Mouse (Mus musculus): ENCODE data around the gene Slc16a10. TPM values are rescaled to one million over a fixed set of nuclear protein-coding genes. Genes with fewer than 3 reads are reported as not detected.

Gene Slc16a10
- polyA plus RNA-seq, 1 experiment from 2014 or later = 2.2 TPM

GRCm38 (mm10) chr10:40030716-40031115 lies 111.3 kb downstream of the Slc16a10 start:
- no peak overlapping the region for H3K27ac ChIP-seq (ENCODE audit: low read length)
- WGBS = 95% methylated on average over 6 of the region's 6 CpGs

GRCm38 (mm10) chr10:40029610-40030009 lies 112.4 kb downstream of the Slc16a10 start:
- peaks cover 6% of the 10 kb centered on the region for H3K4me1 ChIP-seq (replicated peaks; ENCODE audit: control insufficient read depth, insufficient read depth, low read length)
- no peaks in the 10 kb centered on the region for H3K27me3 ChIP-seq (replicated peaks; ENCODE audit: control insufficient read depth, insufficient read depth, low read length)
- no peak overlapping the region for H3K9ac ChIP-seq (replicated peaks; ENCODE audit: low read depth, low read length)
- no peak overlapping the region for H3K27ac ChIP-seq (ENCODE audit: low read length)
- WGBS = 63% methylated on average over 2 of the region's 2 CpGs
- H3K4me2 ChIP-seq (ENCODE audit: low read length) = no peak overlapping the region
- H3K9me3 ChIP-seq (ENCODE audit: control insufficient read depth, low read length) = 0 out of 2 replicates have a peak, but pooled peaks cover 3% of the 10 kb centered on the region
- H3K4me3 ChIP-seq (replicated peaks; ENCODE audit: low read length) = no peak overlapping the region
- ATAC-seq = no peak
- H3K36me3 ChIP-seq (ENCODE audit: control insufficient read depth, insufficient read depth) = no peaks in the 10 kb centered on the region

More at GRCm38 (mm10) chr10:40030716-40031115, 111.3 kb downstream of the Slc16a10 start:
- Histone ChIP-seq H3K4me2 (ENCODE audit: low read length) (no peak overlapping the region), H3K9ac (replicated peaks; ENCODE audit: low read depth, low read length) (no peak overlapping the region), H3K4me1 (replicated peaks; ENCODE audit: control insufficient read depth, insufficient read depth, low read length) (no peaks in the 10 kb centered on the region), H3K4me3 (replicated peaks; ENCODE audit: low read length) (no peak overlapping the region), H3K27me3 (replicated peaks; ENCODE audit: control insufficient read depth, insufficient read depth, low read length) (no peaks in the 10 kb centered on the region), H3K9me3 (ENCODE audit: control insufficient read depth, low read length) (0 out of 2 replicates have a peak, but pooled peaks cover 3% of the 10 kb centered on the region), H3K36me3 (ENCODE audit: control insufficient read depth, insufficient read depth) (no peaks in the 10 kb centered on the region)
- ATAC-seq = no peak

- WGBS = 81% methylated on average over 8 of the region's 8 CpGs
- Histone ChIP-seq H3K4me3 (replicated peaks; ENCODE audit: low read length) (no peak overlapping the region), H3K36me3 (ENCODE audit: control insufficient read depth, insufficient read depth) (no peaks in the 10 kb centered on the region), H3K4me1 (replicated peaks; ENCODE audit: control insufficient read depth, insufficient read depth, low read length) (peaks cover 9% of the 10 kb centered on the region), H3K4me2 (ENCODE audit: low read length) (no peak overlapping the region), H3K9ac (replicated peaks; ENCODE audit: low read depth, low read length) (no peak overlapping the region), H3K9me3 (ENCODE audit: control insufficient read depth, low read length) (0 out of 2 replicates have a peak, but pooled peaks cover 3% of the 10 kb centered on the region), H3K27ac (ENCODE audit: low read length) (no peak overlapping the region), H3K27me3 (replicated peaks; ENCODE audit: control insufficient read depth, insufficient read depth, low read length) (no peaks in the 10 kb centered on the region)
- no peak for ATAC-seq
Observed at GRCm38 (mm10) chr10:40028091-40028490, 114.0 kb downstream of the Slc16a10 start.

GRCm38 (mm10) chr10:40026546-40026945 lies 115.5 kb downstream of the Slc16a10 start:
- H3K4me2 ChIP-seq (ENCODE audit: low read length) = no peak overlapping the region
- no peaks in the 10 kb centered on the region for H3K27me3 ChIP-seq (replicated peaks; ENCODE audit: control insufficient read depth, insufficient read depth, low read length)
- no peak overlapping the region for H3K4me3 ChIP-seq (replicated peaks; ENCODE audit: low read length)
- H3K9ac ChIP-seq (replicated peaks; ENCODE audit: low read depth, low read length) = no peak overlapping the region
- no peak overlapping the region for H3K27ac ChIP-seq (ENCODE audit: low read length)
- 86% methylated on average over 5 of the region's 5 CpGs for WGBS
- peaks cover 9% of the 10 kb centered on the region for H3K4me1 ChIP-seq (replicated peaks; ENCODE audit: control insufficient read depth, insufficient read depth, low read length)
- no peaks in the 10 kb centered on the region for H3K36me3 ChIP-seq (ENCODE audit: control insufficient read depth, insufficient read depth)
- no peak for ATAC-seq
- H3K9me3 ChIP-seq (ENCODE audit: control insufficient read depth, low read length) = 0 out of 2 replicates have a peak, but pooled peaks cover 3% of the 10 kb centered on the region

GRCm38 (mm10) chr10:40025560-40025959 lies 116.5 kb downstream of the Slc16a10 start:
- Histone ChIP-seq H3K4me1 (replicated peaks; ENCODE audit: control insufficient read depth, insufficient read depth, low read length) (peaks cover 9% of the 10 kb centered on the region), H3K4me2 (ENCODE audit: low read length) (peak overlapping the region; percentile 86), H3K36me3 (ENCODE audit: control insufficient read depth, insufficient read depth) (no peaks in the 10 kb centered on the region), H3K27me3 (replicated peaks; ENCODE audit: control insufficient read depth, insufficient read depth, low read length) (no peaks in the 10 kb centered on the region), H3K9ac (replicated peaks; ENCODE audit: low read depth, low read length) (no peak overlapping the region; the same call in 1 of the 2 replicates), H3K4me3 (replicated peaks; ENCODE audit: low read length) (peak overlapping the region; percentile 73), H3K9me3 (ENCODE audit: control insufficient read depth, low read length) (0 out of 2 replicates have a peak, but pooled peaks cover 3% of the 10 kb centered on the region), H3K27ac (ENCODE audit: low read length) (no peak overlapping the region; the same call in 1 of the 2 replicates)
- no peak for ATAC-seq
- 66% methylated on average over 8 of the region's 8 CpGs for WGBS

- Histone ChIP-seq H3K4me2 (ENCODE audit: low read length) (peak within 1 kb of the TSS; percentile 86), H3K27ac (ENCODE audit: low read length) (peak within 1 kb of the TSS; percentile 79), H3K9me3 (ENCODE audit: control insufficient read depth, low read length) (0 out of 2 replicates have a peak, but pooled peaks cover 3% of the 10 kb centered on the region), H3K9ac (replicated peaks; ENCODE audit: low read depth, low read length) (peak within 1 kb of the TSS; percentile 89), H3K4me1 (replicated peaks; ENCODE audit: control insufficient read depth, insufficient read depth, low read length) (peaks cover 9% of the 10 kb centered on the region), H3K4me3 (replicated peaks; ENCODE audit: low read length) (peak within 1 kb of the TSS; percentile 73), H3K27me3 (replicated peaks; ENCODE audit: control insufficient read depth, insufficient read depth, low read length) (no peaks in the 10 kb centered on the region), H3K36me3 (ENCODE audit: control insufficient read depth, insufficient read depth) (no peaks in the 10 kb centered on the region)
- peak; percentile 98 for ATAC-seq
- WGBS = under 1% methylated on average over 46 of the region's 46 CpGs
Observed at GRCm38 (mm10) chr10:40024554-40025428, 117.3 kb downstream of the Slc16a10 start, which contains the start of gene Mfsd4b1. Mfsd4b1 (minus strand) TSS chr10:40025268.

GRCm38 (mm10) chr10:40020401-40020800 lies 121.7 kb downstream of the Slc16a10 start:
- 69% methylated on average over 2 of the region's 2 CpGs for WGBS
- H3K27me3 ChIP-seq (replicated peaks; ENCODE audit: control insufficient read depth, insufficient read depth, low read length) = no peaks in the 10 kb centered on the region
- no peak overlapping the region for H3K27ac ChIP-seq (ENCODE audit: low read length)
- no peak for ATAC-seq
- H3K4me2 ChIP-seq (ENCODE audit: low read length) = no peak overlapping the region
- no peak overlapping the region for H3K9ac ChIP-seq (replicated peaks; ENCODE audit: low read depth, low read length)
- H3K4me3 ChIP-seq (replicated peaks; ENCODE audit: low read length) = no peak overlapping the region
- H3K36me3 ChIP-seq (ENCODE audit: control insufficient read depth, insufficient read depth) = no peaks in the 10 kb centered on the region
- no peaks in the 10 kb centered on the region for H3K9me3 ChIP-seq (ENCODE audit: control insufficient read depth, low read length)
- H3K4me1 ChIP-seq (replicated peaks; ENCODE audit: control insufficient read depth, insufficient read depth, low read length) = peaks cover 7% of the 10 kb centered on the region

GRCm38 (mm10) chr10:40019492-40019891 lies 122.6 kb downstream of the Slc16a10 start:
- H3K4me3 ChIP-seq (replicated peaks; ENCODE audit: low read length) = no peak overlapping the region
- no peak for ATAC-seq
- no peaks in the 10 kb centered on the region for H3K36me3 ChIP-seq (ENCODE audit: control insufficient read depth, insufficient read depth)
- no peaks in the 10 kb centered on the region for H3K9me3 ChIP-seq (ENCODE audit: control insufficient read depth, low read length)
- H3K27ac ChIP-seq (ENCODE audit: low read length) = no peak overlapping the region
- H3K27me3 ChIP-seq (replicated peaks; ENCODE audit: control insufficient read depth, insufficient read depth, low read length) = no peaks in the 10 kb centered on the region
- no peak overlapping the region for H3K4me2 ChIP-seq (ENCODE audit: low read length)
- peaks cover 2% of the 10 kb centered on the region; the same call in 1 of the 2 replicates for H3K4me1 ChIP-seq (replicated peaks; ENCODE audit: control insufficient read depth, insufficient read depth, low read length)
- H3K9ac ChIP-seq (replicated peaks; ENCODE audit: low read depth, low read length) = no peak overlapping the region
- WGBS = 69% methylated on average over 3 of the region's 3 CpGs

- no peaks in the 10 kb centered on the region for H3K4me1 ChIP-seq (replicated peaks; ENCODE audit: control insufficient read depth, insufficient read depth, low read length)
- H3K9me3 ChIP-seq (ENCODE audit: control insufficient read depth, low read length) = no peaks in the 10 kb centered on the region
- WGBS = 65% methylated on average over 5 of the region's 5 CpGs
- no peaks in the 10 kb centered on the region for H3K27me3 ChIP-seq (replicated peaks; ENCODE audit: control insufficient read depth, insufficient read depth, low read length)
- no peak overlapping the region for H3K27ac ChIP-seq (ENCODE audit: low read length)
- no peak overlapping the region for H3K4me2 ChIP-seq (ENCODE audit: low read length)
- no peak overlapping the region for H3K4me3 ChIP-seq (replicated peaks; ENCODE audit: low read length)
- ATAC-seq = no peak
- H3K36me3 ChIP-seq (ENCODE audit: control insufficient read depth, insufficient read depth) = no peaks in the 10 kb centered on the region
- H3K9ac ChIP-seq (replicated peaks; ENCODE audit: low read depth, low read length) = no peak overlapping the region
Observed at GRCm38 (mm10) chr10:40018261-40018860, 123.7 kb downstream of the Slc16a10 start.

Measured in forebrain, embryonic 16.5 days (tissue).